In genomic region chr19:28166626-28167025, GRCm38 (mm10) we compare ENCODE assay signal across 13 mouse cellular contexts.
"Had no signal": no experiment of that assay in that cellular context is flagged by ENCODE, and none has a peak within 500 bp of the region (broad histone marks: within the 10 kb centered on the region; RNA-seq: fewer than 3 reads in every experiment).

No protein-coding gene starts in this region.

- H3K27me3 ChIP-seq: heart, embryonic 12.5 days; hindbrain, embryonic 12.5 days; intestine, embryonic 15.5 days; limb, embryonic 12.5 days; liver, embryonic 12.5 days had no signal

- H3K27ac ChIP-seq: gastrocnemius, adult 2 months; heart, embryonic 10.5 days; hindbrain, embryonic 12.5 days; hindbrain, embryonic 14.5 days; intestine, embryonic 15.5 days; kidney, postnatal 0 days; limb, embryonic 10.5 days; limb, embryonic 12.5 days; liver, embryonic 12.5 days; liver, embryonic 14.5 days had no signal

- DNase-seq: gastrocnemius, postnatal 25 days had no signal

- H3K4me1 ChIP-seq: heart, embryonic 10.5 days; heart, embryonic 12.5 days; intestine, embryonic 15.5 days; limb, embryonic 12.5 days; liver, embryonic 12.5 days had no signal

- H3K36me3 ChIP-seq: heart, embryonic 10.5 days; heart, embryonic 12.5 days; hindbrain, embryonic 10.5 days; hindbrain, embryonic 12.5 days; intestine, embryonic 15.5 days; limb, embryonic 10.5 days; limb, embryonic 12.5 days; liver, embryonic 12.5 days had no signal

- H3K4me3 ChIP-seq: hindbrain, embryonic 10.5 days; hindbrain, embryonic 12.5 days; liver, embryonic 12.5 days had no signal
